Mouse (Mus musculus) lung, embryonic 16.5 days (tissue): ENCODE measurements around the gene Zfp980. TPM values are rescaled to one million over a fixed set of nuclear protein-coding genes. Genes with fewer than 3 reads are reported as not detected.
"Not testable (repeated sequence)": the region's sequence is repeated elsewhere in the genome, so short reads cannot be mapped to it uniquely, and the experiment has no call there.

ENCODE experiments used
- ATAC-seq: fragments of 200-750 bp; cut with Nextera tagmentation; 2 replicates; pipeline ENCODE4 v1.8.0; 2017; ENCODE audit warnings: low read depth, mild to moderate bottlenecking, moderate library complexity
- H3K27ac ChIP-seq: fragments of 300-500 bp; sonication (generic); 2 replicates; pipeline ENCODE4 v1.5.1; 2014; ENCODE audit warnings: mild to moderate bottlenecking, control low read depth, low read length
- H3K27me3 ChIP-seq: fragments of 300-500 bp; sonication (generic); 2 replicates; pipeline ENCODE4 v1.6.1; 2014; ENCODE audit warnings: low read depth, low read length, mixed read lengths; ENCODE audit not compliant: control insufficient read depth, insufficient read depth
- H3K36me3 ChIP-seq: fragments of 300-500 bp; sonication (generic); 2 replicates; pipeline ENCODE4 v1.6.1; 2014; ENCODE audit warnings: low read length; ENCODE audit not compliant: control insufficient read depth, insufficient read depth
- H3K4me1 ChIP-seq: fragments of 300-500 bp; sonication (generic); replicated peaks from 2 replicates; pipeline ENCODE4 v1.6.1; 2014; ENCODE audit warnings: low read length, mixed read lengths; ENCODE audit not compliant: control insufficient read depth, insufficient read depth
- H3K4me2 ChIP-seq: fragments of 300-500 bp; sonication (generic); 2 replicates; pipeline ENCODE4 v1.6.1; 2014; ENCODE audit warnings: low read depth, low read length, control low read depth
- H3K4me3 ChIP-seq: fragments of 300-500 bp; sonication (generic); 2 replicates; pipeline ENCODE4 v1.5.1; 2014; ENCODE audit warnings: mild to moderate bottlenecking, low read length, control low read depth
- H3K9ac ChIP-seq: fragments of 300-500 bp; sonication (generic); 2 replicates; pipeline ENCODE4 v1.6.1; 2014; ENCODE audit warnings: low read length, control low read depth
- H3K9me3 ChIP-seq: fragments of 300-500 bp; sonication (generic); 2 replicates; pipeline ENCODE4 v1.6.1; 2016; ENCODE audit warnings: low read length; ENCODE audit not compliant: control insufficient read depth
- WGBS: fragments of 180-500 bp; shearing (Covaris S2); extraction: QIAGEN DNeasy Blood & Tissue Kit; methylation state at CpG from one replicate; pipeline ENCODE4 v1.1.7; 2014; 5-methylcytosine and 5-hydroxymethylcytosine counted together
- polyA plus RNA-seq: library from polyadenylated mRNA; unstranded; fragments of >200 nt; fragmentation: Nextera tagmentation; extraction: Ambion mirVana; gene quantifications from 2 replicates; pipeline ENCODE4 v1.2.1, GENCODE M21; 2015

The Zfp980 gene
- polyA plus RNA-seq, 1 experiment from 2014 or later, result not detected

- H3K4me2 ChIP-seq, result peak overlapping the region; percentile 24; the same call in 1 of the 2 replicates
- not testable (repeated sequence) for H3K36me3 ChIP-seq, H3K27me3 ChIP-seq, H3K9ac ChIP-seq, H3K9me3 ChIP-seq, H3K27ac ChIP-seq, H3K4me1 ChIP-seq
- ATAC-seq, result peak; percentile 65
- peak overlapping the region; percentile 24 for H3K4me3 ChIP-seq
- 1% methylated on average over 40 of the region's 83 CpGs for WGBS
Observed at GRCm38 (mm10) chr4:145744935-145745644, 74.6 kb downstream of the Zfp980 start.

GRCm38 (mm10) chr4:145745645-145745991 lies 75.1 kb downstream of the Zfp980 start:
- not testable (repeated sequence) for H3K4me2 ChIP-seq, H3K27me3 ChIP-seq, H3K9me3 ChIP-seq, ATAC-seq, H3K4me3 ChIP-seq, H3K9ac ChIP-seq, H3K36me3 ChIP-seq, H3K27ac ChIP-seq, H3K4me1 ChIP-seq
- whole genome bisulfite sequencing, result no CpG with 5 or more reads among the region's 30 CpGs

Other genes with a start within 250 kb of the Zfp980 start
- not detected in 2 replicates for gene Zfp990, start 159.9 kb upstream of the Zfp980 start, polyA plus RNA-seq
- gene Gm13212, start 85.5 kb upstream of the Zfp980 start, polyA plus RNA-seq, result 1.1 and 1.2 TPM in 2 replicates
- not detected in 2 replicates for gene Zfp986, start 198.1 kb downstream of the Zfp980 start, polyA plus RNA-seq